Mouse (Mus musculus) liver, adult (tissue): ENCODE results near the gene Nags.

Source experiments
- GATA4 ChIP-seq: IDR thresholded peaks from 2 replicates; pipeline ENCODE4 v1.6.1; 2014; ENCODE audit warnings: mild to moderate bottlenecking, low read length; ENCODE audit not compliant: insufficient replicate concordance

The Nags gene

GRCm38 (mm10) chr11:102145471-102146001 is at the start of gene Nags:
Gene Nags (plus strand): TSS chr11:102145513.
- no peak for TF ChIP-seq GATA4

GRCm38 (mm10) chr11:102095676-102096075 is 49.6 kb upstream of the Nags start:
- TF ChIP-seq GATA4 = no peak

- no peak for TF ChIP-seq GATA4
These were observed 48.9 kb upstream of the Nags start for GRCm38 (mm10) chr11:102096446-102096845.

- no peak for TF ChIP-seq GATA4
These were observed 48.4 kb upstream of the Nags start for GRCm38 (mm10) chr11:102096887-102097391.

GRCm38 (mm10) chr11:102101219-102101618 is 44.1 kb upstream of the Nags start, which contains the start of gene Ppy:
Gene Ppy (minus strand): TSS chr11:102101319.
- TF ChIP-seq GATA4 = no peak

- no peak for TF ChIP-seq GATA4
These were observed 42.6 kb upstream of the Nags start for GRCm38 (mm10) chr11:102102485-102103258.

GRCm38 (mm10) chr11:102106911-102107310 is 38.4 kb upstream of the Nags start:
- no peak for TF ChIP-seq GATA4

- TF ChIP-seq GATA4 = no peak
These were observed 37.6 kb upstream of the Nags start, which contains the start of gene Pyy for GRCm38 (mm10) chr11:102107732-102108131. Gene Pyy (minus strand): TSS chr11:102107832.

GRCm38 (mm10) chr11:102111576-102111975 is 33.7 kb upstream of the Nags start:
- no peak for TF ChIP-seq GATA4

- no peak for TF ChIP-seq GATA4
These were observed 29.1 kb upstream of the Nags start for GRCm38 (mm10) chr11:102116241-102116640.

- TF ChIP-seq GATA4 = no peak
These were observed 27.9 kb upstream of the Nags start for GRCm38 (mm10) chr11:102117386-102117785.

- no peak for TF ChIP-seq GATA4
These were observed 10.8 kb upstream of the Nags start for GRCm38 (mm10) chr11:102134516-102134915.

- TF ChIP-seq GATA4 = no peak
These were observed 7.5 kb upstream of the Nags start for GRCm38 (mm10) chr11:102137625-102138446.

GRCm38 (mm10) chr11:102138447-102138740 is 6.9 kb upstream of the Nags start:
- TF ChIP-seq GATA4 = no peak

- no peak for TF ChIP-seq GATA4
These were observed 4.8 kb upstream of the Nags start for GRCm38 (mm10) chr11:102140508-102140907.

GRCm38 (mm10) chr11:102142355-102142754 is 3.0 kb upstream of the Nags start:
- TF ChIP-seq GATA4 = no peak
